Mouse (Mus musculus): ENCODE measurements around the gene Cyp8b1. TPM values are rescaled to one million over a fixed set of nuclear protein-coding genes. Genes with fewer than 3 reads are reported as not detected.

Gene Cyp8b1
- polyA plus RNA-seq, 1 experiment from 2014 or later = not detected

DNA sequence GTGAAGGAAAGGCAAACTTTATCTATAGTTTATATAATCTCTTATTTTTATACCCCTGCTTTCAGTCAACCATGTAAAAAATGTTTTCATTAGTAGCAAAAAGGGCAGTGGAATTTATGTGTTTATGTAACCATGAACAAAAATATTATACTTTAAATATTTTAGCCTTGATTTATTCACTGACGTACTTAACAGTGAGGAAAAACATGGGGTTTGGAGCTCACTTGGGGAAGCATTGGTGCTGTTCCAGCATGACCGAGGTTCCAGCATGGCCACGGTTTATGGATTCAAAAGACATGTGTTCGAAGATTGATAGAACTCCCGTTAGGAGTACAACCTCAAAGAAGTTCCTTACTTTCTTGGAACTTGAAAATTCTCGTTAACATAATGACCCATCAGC lies 47.9 kb downstream of the Cyp8b1 start:
- Histone ChIP-seq H3K9me3 (replicated peaks; ENCODE audit: control insufficient read depth, low read length, poor library complexity, severe bottlenecking) (no peaks in the 10 kb centered on the region), H3K4me3 (ENCODE audit: low read depth, low read length) (no peak overlapping the region), H3K36me3 (ENCODE audit: control insufficient read depth, insufficient read depth, low read length) (no peaks in the 10 kb centered on the region), H3K9ac (ENCODE audit: low read depth, low read length) (no peak overlapping the region), H3K27ac (ENCODE audit: low read length) (no peak overlapping the region), H3K27me3 (ENCODE audit: control insufficient read depth, insufficient read depth, low read depth, low read length) (no peaks in the 10 kb centered on the region), H3K4me1 (ENCODE audit: control insufficient read depth, insufficient read depth, low read length) (no peaks in the 10 kb centered on the region), H3K4me2 (ENCODE audit: low read length) (no peak overlapping the region)
- ATAC-seq = no peak
- WGBS = 90% methylated on average over 6 of the region's 6 CpGs

DNA sequence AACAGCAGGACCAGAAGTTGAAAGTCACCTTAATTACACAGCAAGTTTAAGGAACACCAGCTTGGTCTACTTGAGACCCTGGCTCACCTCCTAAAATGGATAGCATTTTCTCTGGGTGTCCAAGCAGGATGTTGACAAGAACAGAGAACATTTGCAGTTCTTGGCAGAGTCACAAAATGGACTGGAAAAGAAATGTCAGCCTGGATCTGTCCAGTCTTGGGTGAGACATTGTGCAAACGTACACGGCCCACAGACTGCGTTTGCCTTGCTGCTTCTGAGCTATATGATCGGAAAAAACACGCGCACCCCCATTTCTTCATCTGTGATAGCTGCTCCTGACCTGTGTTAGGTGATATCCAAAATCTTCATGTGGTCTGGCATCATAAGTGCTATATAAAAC lies 48.5 kb downstream of the Cyp8b1 start:
- no peaks in the 10 kb centered on the region for H3K4me1 ChIP-seq (ENCODE audit: control insufficient read depth, insufficient read depth, low read length)
- no peak overlapping the region for H3K27ac ChIP-seq (ENCODE audit: low read length)
- no peaks in the 10 kb centered on the region for H3K36me3 ChIP-seq (ENCODE audit: control insufficient read depth, insufficient read depth, low read length)
- H3K9ac ChIP-seq (ENCODE audit: low read depth, low read length) = no peak overlapping the region
- no peak overlapping the region for H3K4me2 ChIP-seq (ENCODE audit: low read length)
- ATAC-seq = no peak
- H3K27me3 ChIP-seq (ENCODE audit: control insufficient read depth, insufficient read depth, low read depth, low read length) = no peaks in the 10 kb centered on the region
- WGBS = 94% methylated on average over 6 of the region's 6 CpGs
- no peaks in the 10 kb centered on the region for H3K9me3 ChIP-seq (replicated peaks; ENCODE audit: control insufficient read depth, low read length, poor library complexity, severe bottlenecking)
- no peak overlapping the region for H3K4me3 ChIP-seq (ENCODE audit: low read depth, low read length)

DNA sequence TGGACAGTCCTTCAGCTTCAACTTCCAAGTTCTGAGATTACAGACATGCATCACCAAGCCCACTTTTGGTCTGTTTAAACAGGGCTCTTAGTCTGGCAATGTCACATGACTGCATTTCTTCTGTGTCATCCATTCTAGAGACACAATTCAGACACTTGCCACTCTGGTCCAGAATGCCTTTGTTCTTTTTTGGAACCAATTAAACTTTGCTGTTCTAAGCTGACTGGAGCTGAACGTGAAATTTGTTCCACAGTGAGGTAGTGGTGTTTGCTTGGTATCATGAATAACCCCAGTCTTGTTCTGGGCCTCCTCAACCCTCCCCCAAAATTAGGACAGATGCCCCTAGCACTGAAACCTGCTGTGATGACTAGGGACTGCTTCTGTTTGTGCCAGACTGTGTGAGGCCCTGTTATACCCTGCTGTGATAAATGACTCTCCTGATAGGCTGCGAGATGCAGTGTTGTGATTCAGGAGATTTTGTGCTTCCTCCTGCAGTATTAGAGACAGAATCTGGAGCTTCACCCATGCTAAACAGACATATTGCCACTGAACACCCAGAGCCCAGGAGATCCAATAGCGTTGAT lies 50.6 kb downstream of the Cyp8b1 start:
- Histone ChIP-seq H3K4me2 (ENCODE audit: low read length) (no peak overlapping the region), H3K9ac (ENCODE audit: low read depth, low read length) (no peak overlapping the region), H3K4me3 (ENCODE audit: low read depth, low read length) (no peak overlapping the region), H3K4me1 (ENCODE audit: control insufficient read depth, insufficient read depth, low read length) (no peaks in the 10 kb centered on the region), H3K27ac (ENCODE audit: low read length) (no peak overlapping the region), H3K9me3 (replicated peaks; ENCODE audit: control insufficient read depth, low read length, poor library complexity, severe bottlenecking) (no peaks in the 10 kb centered on the region), H3K36me3 (ENCODE audit: control insufficient read depth, insufficient read depth, low read length) (no peaks in the 10 kb centered on the region), H3K27me3 (ENCODE audit: control insufficient read depth, insufficient read depth, low read depth, low read length) (no peaks in the 10 kb centered on the region)
- 41% methylated on average over 3 of the region's 3 CpGs for WGBS
- ATAC-seq = no peak

DNA sequence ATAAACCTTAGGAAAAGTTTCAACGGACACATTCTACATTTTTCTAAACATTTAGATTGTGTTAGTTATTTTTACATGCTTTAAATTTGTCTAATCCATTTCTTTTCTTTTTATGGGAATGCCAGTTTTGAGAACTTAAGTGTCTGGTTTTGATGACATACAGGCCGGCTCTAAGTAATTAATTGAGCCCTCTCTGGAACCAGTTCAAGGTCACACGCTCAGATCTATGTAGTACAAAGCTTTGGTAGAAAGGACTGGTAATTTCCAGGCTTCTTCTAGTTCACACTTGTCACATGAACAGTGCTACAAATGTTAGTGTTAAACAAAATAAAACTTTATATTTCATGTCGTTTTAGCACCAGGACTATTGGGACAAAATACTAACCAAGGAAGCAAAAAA lies 51.3 kb downstream of the Cyp8b1 start:
- Histone ChIP-seq H3K4me3 (ENCODE audit: low read depth, low read length) (no peak overlapping the region), H3K9ac (ENCODE audit: low read depth, low read length) (no peak overlapping the region), H3K4me2 (ENCODE audit: low read length) (no peak overlapping the region), H3K27ac (ENCODE audit: low read length) (no peak overlapping the region), H3K9me3 (replicated peaks; ENCODE audit: control insufficient read depth, low read length, poor library complexity, severe bottlenecking) (no peaks in the 10 kb centered on the region), H3K27me3 (ENCODE audit: control insufficient read depth, insufficient read depth, low read depth, low read length) (no peaks in the 10 kb centered on the region), H3K36me3 (ENCODE audit: control insufficient read depth, insufficient read depth, low read length) (no peaks in the 10 kb centered on the region), H3K4me1 (ENCODE audit: control insufficient read depth, insufficient read depth, low read length) (no peaks in the 10 kb centered on the region)
- ATAC-seq = no peak
- 76% methylated on average over 4 of the region's 4 CpGs for WGBS

Other genes starting within 250 kb of the Cyp8b1 start
- gene Sec22c, start 210.8 kb downstream of the Cyp8b1 start, polyA plus RNA-seq (2015; fragmentation: Nextera tagmentation; extraction: Ambion mirVana) = 32.0 and 34.5 TPM in 2 replicates
- gene Ss18l2, start 206.0 kb downstream of the Cyp8b1 start, polyA plus RNA-seq (2015; fragmentation: Nextera tagmentation; extraction: Ambion mirVana) = 143 and 157 TPM in 2 replicates
- 45.3 and 63.1 TPM in 2 replicates for gene Nktr, start 197.1 kb downstream of the Cyp8b1 start, polyA plus RNA-seq (2015; fragmentation: Nextera tagmentation; extraction: Ambion mirVana)
- gene Zfp651, start 157.0 kb downstream of the Cyp8b1 start, polyA plus RNA-seq (2015; fragmentation: Nextera tagmentation; extraction: Ambion mirVana) = 21.1 and 23.6 TPM in 2 replicates
- 1.5 and 1.6 TPM in 2 replicates for gene Klhl40, start 138.7 kb downstream of the Cyp8b1 start, polyA plus RNA-seq (2015; fragmentation: Nextera tagmentation; extraction: Ambion mirVana)
- 0.16 TPM in 1 of 2 replicates, not detected in the other for gene Hhatl, start 123.8 kb downstream of the Cyp8b1 start, polyA plus RNA-seq (2015; fragmentation: Nextera tagmentation; extraction: Ambion mirVana)
- gene Ccdc13, start 76.8 kb downstream of the Cyp8b1 start, polyA plus RNA-seq (2015; fragmentation: Nextera tagmentation; extraction: Ambion mirVana) = 5.1 and 6.8 TPM in 2 replicates
- 143 and 154 TPM in 2 replicates for gene Higd1a, start 57.9 kb downstream of the Cyp8b1 start, polyA plus RNA-seq (2015; fragmentation: Nextera tagmentation; extraction: Ambion mirVana)
- gene Ackr2, start 17.9 kb downstream of the Cyp8b1 start, polyA plus RNA-seq (2015; fragmentation: Nextera tagmentation; extraction: Ambion mirVana) = 3.2 and 3.3 TPM in 2 replicates
- gene Fam198a, start 34.7 kb upstream of the Cyp8b1 start, polyA plus RNA-seq (2015; fragmentation: Nextera tagmentation; extraction: Ambion mirVana) = 1.5 and 2.6 TPM in 2 replicates
- 40.2 and 42.0 TPM in 2 replicates for gene Pomgnt2, start 80.8 kb upstream of the Cyp8b1 start, polyA plus RNA-seq (2015; fragmentation: Nextera tagmentation; extraction: Ambion mirVana)
- gene Snrk, start 201.0 kb upstream of the Cyp8b1 start, polyA plus RNA-seq (2015; fragmentation: Nextera tagmentation; extraction: Ambion mirVana) = 93.0 and 95.4 TPM in 2 replicates

Data from midbrain, embryonic 16.5 days (tissue).